Mouse (Mus musculus): ENCODE data around the gene Itgb4. TPM values are rescaled to one million over a fixed set of nuclear protein-coding genes. Genes with fewer than 3 reads are reported as not detected.

Gene Itgb4
- polyA plus RNA-seq, 1 experiment, result 1.3 TPM

- H3K27ac ChIP-seq (ENCODE audit: insufficient read depth, low read length), result no peak overlapping the region
- no peak for TF ChIP-seq POLR2A (IDR thresholded peaks at IDR 0.05; ENCODE audit: low read depth, low read length)
- no peak for TF ChIP-seq CTCF (IDR thresholded peaks at IDR 0.05; ENCODE audit: borderline replicate concordance, insufficient read depth, low read length)
- H3K4me1 ChIP-seq (ENCODE audit: control insufficient read depth, insufficient read depth, low read length), result peaks cover 3% of the 10 kb centered on the region
- H3K4me3 ChIP-seq (ENCODE audit: insufficient read depth, low read length), result no peak overlapping the region
These were observed 70.7 kb downstream of the Itgb4 start for GRCm38 (mm10) chr11:116045173-116045572.

GRCm38 (mm10) chr11:116049610-116050009 lies 75.1 kb downstream of the Itgb4 start:
- no peak for TF ChIP-seq CTCF (IDR thresholded peaks at IDR 0.05; ENCODE audit: borderline replicate concordance, insufficient read depth, low read length)
- TF ChIP-seq POLR2A (IDR thresholded peaks at IDR 0.05; ENCODE audit: low read depth, low read length), result no peak
- Histone ChIP-seq H3K27ac (ENCODE audit: insufficient read depth, low read length) (no peak overlapping the region), H3K4me1 (ENCODE audit: control insufficient read depth, insufficient read depth, low read length) (no peaks in the 10 kb centered on the region), H3K4me3 (ENCODE audit: insufficient read depth, low read length) (no peak overlapping the region)

- TF ChIP-seq POLR2A (IDR thresholded peaks at IDR 0.05; ENCODE audit: low read depth, low read length), result no peak
- no peak for TF ChIP-seq CTCF (IDR thresholded peaks at IDR 0.05; ENCODE audit: borderline replicate concordance, insufficient read depth, low read length)
- H3K27ac ChIP-seq (ENCODE audit: insufficient read depth, low read length), result no peak overlapping the region
- no peak overlapping the region for H3K4me3 ChIP-seq (ENCODE audit: insufficient read depth, low read length)
- no peaks in the 10 kb centered on the region for H3K4me1 ChIP-seq (ENCODE audit: control insufficient read depth, insufficient read depth, low read length)
These were observed 75.7 kb downstream of the Itgb4 start for GRCm38 (mm10) chr11:116050196-116050595.

GRCm38 (mm10) chr11:116053510-116054229 lies 79.2 kb downstream of the Itgb4 start:
- TF ChIP-seq CTCF (IDR thresholded peaks at IDR 0.05; ENCODE audit: borderline replicate concordance, insufficient read depth, low read length), result no peak
- Histone ChIP-seq H3K27ac (ENCODE audit: insufficient read depth, low read length) (no peak overlapping the region), H3K4me3 (ENCODE audit: insufficient read depth, low read length) (no peak overlapping the region), H3K4me1 (ENCODE audit: control insufficient read depth, insufficient read depth, low read length) (no peaks in the 10 kb centered on the region)

- TF ChIP-seq CTCF (IDR thresholded peaks at IDR 0.05; ENCODE audit: borderline replicate concordance, insufficient read depth, low read length), result no peak
- TF ChIP-seq POLR2A (IDR thresholded peaks at IDR 0.05; ENCODE audit: low read depth, low read length), result no peak
- Histone ChIP-seq H3K4me1 (ENCODE audit: control insufficient read depth, insufficient read depth, low read length) (no peaks in the 10 kb centered on the region), H3K27ac (ENCODE audit: insufficient read depth, low read length) (no peak overlapping the region), H3K4me3 (ENCODE audit: insufficient read depth, low read length) (no peak overlapping the region)
These were observed 81.4 kb downstream of the Itgb4 start for GRCm38 (mm10) chr11:116055873-116056272.

GRCm38 (mm10) chr11:116057237-116057881 lies 82.8 kb downstream of the Itgb4 start:
- H3K4me1 ChIP-seq (ENCODE audit: control insufficient read depth, insufficient read depth, low read length), result no peaks in the 10 kb centered on the region
- TF ChIP-seq POLR2A (IDR thresholded peaks at IDR 0.05; ENCODE audit: low read depth, low read length) (no peak), CTCF (IDR thresholded peaks at IDR 0.05; ENCODE audit: borderline replicate concordance, insufficient read depth, low read length) (no peak)
- H3K4me3 ChIP-seq (ENCODE audit: insufficient read depth, low read length), result no peak overlapping the region
- H3K27ac ChIP-seq (ENCODE audit: insufficient read depth, low read length), result no peak overlapping the region

Other genes with a start within 250 kb of the Itgb4 start
- gene Tmem94, start 209.3 kb upstream of the Itgb4 start, polyA plus RNA-seq (2011; ENCODE audit: insufficient read length, low read depth, missing spikeins), result 15.1 and 17.4 TPM in 2 replicates
- 10.0 and 13.1 TPM in 2 replicates for gene Caskin2, start 161.1 kb upstream of the Itgb4 start, polyA plus RNA-seq (2011; ENCODE audit: insufficient read length, low read depth, missing spikeins)
- 10.1 and 12.2 TPM in 2 replicates for gene Tsen54, start 160.0 kb upstream of the Itgb4 start, polyA plus RNA-seq (2011; ENCODE audit: insufficient read length, low read depth, missing spikeins)
- 3.0 and 3.7 TPM in 2 replicates for gene Llgl2, start 150.7 kb upstream of the Itgb4 start, polyA plus RNA-seq (2011; ENCODE audit: insufficient read length, low read depth, missing spikeins)
- gene Myo15b, start 116.3 kb upstream of the Itgb4 start, polyA plus RNA-seq (2011; ENCODE audit: insufficient read length, low read depth, missing spikeins), result not detected in 2 replicates
- not detected in 2 replicates for gene Smim5, start 74.7 kb upstream of the Itgb4 start, polyA plus RNA-seq (2011; ENCODE audit: insufficient read length, low read depth, missing spikeins)
- gene Smim6, start 62.7 kb upstream of the Itgb4 start, polyA plus RNA-seq (2011; ENCODE audit: insufficient read length, low read depth, missing spikeins), result not detected in 2 replicates
- gene Sap30bp, start 41.4 kb upstream of the Itgb4 start, polyA plus RNA-seq (2011; ENCODE audit: insufficient read length, low read depth, missing spikeins), result 45.2 and 50.0 TPM in 2 replicates
- 11.3 and 15.8 TPM in 2 replicates for gene Recql5, start 41.2 kb upstream of the Itgb4 start, polyA plus RNA-seq (2011; ENCODE audit: insufficient read length, low read depth, missing spikeins)
- 50.8 and 58.6 TPM in 2 replicates for gene Galk1, start 38.0 kb downstream of the Itgb4 start, polyA plus RNA-seq (2011; ENCODE audit: insufficient read length, low read depth, missing spikeins)
- 339 and 513 TPM in 2 replicates for gene H3f3b, start 53.3 kb downstream of the Itgb4 start, polyA plus RNA-seq (2011; ENCODE audit: insufficient read length, low read depth, missing spikeins)
- 16.9 and 18.8 TPM in 2 replicates for gene Unk, start 55.6 kb downstream of the Itgb4 start, polyA plus RNA-seq (2011; ENCODE audit: insufficient read length, low read depth, missing spikeins)
- gene Unc13d, start 103.3 kb downstream of the Itgb4 start, polyA plus RNA-seq (2011; ENCODE audit: insufficient read length, low read depth, missing spikeins), result not detected in 2 replicates
- 55.1 and 63.8 TPM in 2 replicates for gene Wbp2, start 112.3 kb downstream of the Itgb4 start, polyA plus RNA-seq (2011; ENCODE audit: insufficient read length, low read depth, missing spikeins)
- gene Trim47, start 152.5 kb downstream of the Itgb4 start, polyA plus RNA-seq (2011; ENCODE audit: insufficient read length, low read depth, missing spikeins), result 21.5 and 25.1 TPM in 2 replicates
- gene Trim65, start 156.4 kb downstream of the Itgb4 start, polyA plus RNA-seq (2011; ENCODE audit: insufficient read length, low read depth, missing spikeins), result 2.8 and 2.9 TPM in 2 replicates
- gene Mrpl38, start 164.2 kb downstream of the Itgb4 start, polyA plus RNA-seq (2011; ENCODE audit: insufficient read length, low read depth, missing spikeins), result 31.6 and 32.5 TPM in 2 replicates
- gene Fbf1, start 193.5 kb downstream of the Itgb4 start, polyA plus RNA-seq (2011; ENCODE audit: insufficient read length, low read depth, missing spikeins), result 34.5 and 42.3 TPM in 2 replicates
- gene Ten1, start 224.1 kb downstream of the Itgb4 start, polyA plus RNA-seq (2011; ENCODE audit: insufficient read length, low read depth, missing spikeins), result 9.8 and 16.3 TPM in 2 replicates
- 51.3 and 54.3 TPM in 2 replicates for gene Acox1, start 224.3 kb downstream of the Itgb4 start, polyA plus RNA-seq (2011; ENCODE audit: insufficient read length, low read depth, missing spikeins)